Mouse (Mus musculus): ENCODE measurements around the gene Gm21060.
"Not testable (repeated sequence)": the region's sequence is repeated elsewhere in the genome, so short reads cannot be mapped to it uniquely, and the experiment has no call there.

GRCm38 (mm10) chr19:61312400-61312799, 15.5 kb upstream of the Gm21060 start:
- not testable (repeated sequence) for TF ChIP-seq CTCF (IDR thresholded peaks at IDR 0.05; ENCODE audit: low read depth); EP300 (optimal IDR thresholded peaks at IDR 0.05)

Data from stomach, postnatal 0 days (tissue).